Mouse (Mus musculus): Measurements from ENCODE around the gene Tas2r102. TPM values are rescaled to one million over a fixed set of nuclear protein-coding genes. Genes with fewer than 3 reads are reported as not detected.

The Tas2r102 gene
- total and polyA plus RNA-seq, 2 experiments from 2014 or later: not detected

DNA sequence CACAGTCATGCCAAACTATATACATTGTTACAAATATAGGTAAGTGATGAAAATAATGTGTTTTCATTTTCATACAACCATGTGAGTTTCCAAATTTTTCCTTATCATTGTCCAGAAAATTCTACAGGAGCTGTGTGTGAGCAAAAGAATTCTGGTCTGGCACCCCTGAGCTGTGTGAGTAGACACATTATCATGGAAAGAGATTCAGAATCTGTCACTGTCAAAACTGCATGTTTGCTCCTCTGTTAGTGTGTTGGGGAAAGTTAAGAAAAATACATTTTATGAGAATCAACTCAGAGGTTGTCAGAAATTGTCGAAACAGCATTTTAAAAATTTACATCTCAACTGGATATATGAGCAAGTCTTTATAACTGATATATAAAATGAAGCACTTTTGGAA lies 40.6 kb downstream of the Tas2r102 start, which contains the start of gene Tas2r117:
Tas2r117 (plus strand) TSS at position 301 of the 400 bp plus-strand sequence.
- DNase-seq (ENCODE audit: low spot score) (no peak), ATAC-seq (ENCODE audit: insufficient read depth, low read depth) (no peak)
- Histone ChIP-seq H3K27me3 (ENCODE audit: control insufficient read depth, insufficient read depth, low read length) (no peaks in the 10 kb centered on the region), H3K4me3 (ENCODE audit: low read depth, low read length) (no peak within 1 kb of the TSS), H3K4me2 (ENCODE audit: low read depth, low read length) (no peak within 1 kb of the TSS), H3K36me3 (replicated peaks; ENCODE audit: control insufficient read depth, insufficient read depth, low read length) (no peaks in the 10 kb centered on the region), H3K4me1 (ENCODE audit: control insufficient read depth, insufficient read depth) (no peaks in the 10 kb centered on the region), H3K27ac (ENCODE audit: low read depth) (no peak within 1 kb of the TSS), H3K9ac (replicated peaks; ENCODE audit: low read depth, low read length) (no peak within 1 kb of the TSS), H3K9me3 (replicated peaks; ENCODE audit: control insufficient read depth, low read length) (no peaks in the 10 kb centered on the region)
- no peak for TF ChIP-seq CTCF (IDR thresholded peaks at IDR 0.05; ENCODE audit: low read depth)
- no peak for TF ChIP-seq EP300 (IDR thresholded peaks at IDR 0.05; ENCODE audit: low read depth)
- 58% methylated on average over 1 of the region's 1 CpGs for WGBS

Other genes starting within 250 kb of the Tas2r102 start
- not detected in 2 replicates for gene Prh1, start 192.3 kb upstream of the Tas2r102 start, total RNA-seq (2014; rRNA removed; ENCODE audit: low replicate concordance)
- not detected in 2 replicates for gene Prh1, start 192.3 kb upstream of the Tas2r102 start, polyA plus RNA-seq (2015; fragmentation: Nextera tagmentation; extraction: Ambion mirVana)
- gene Prp2, start 166.2 kb upstream of the Tas2r102 start, total RNA-seq (2014; rRNA removed; ENCODE audit: low replicate concordance): not detected in 2 replicates
- gene Prp2, start 166.2 kb upstream of the Tas2r102 start, polyA plus RNA-seq (2015; fragmentation: Nextera tagmentation; extraction: Ambion mirVana): not detected in 2 replicates
- gene A630073D07Rik, start 110.6 kb upstream of the Tas2r102 start, total RNA-seq (2014; rRNA removed; ENCODE audit: low replicate concordance): not detected in 2 replicates
- gene A630073D07Rik, start 110.6 kb upstream of the Tas2r102 start, polyA plus RNA-seq (2015; fragmentation: Nextera tagmentation; extraction: Ambion mirVana): not detected in 2 replicates
- not detected in 2 replicates for gene Tas2r120, start 105.2 kb upstream of the Tas2r102 start, total RNA-seq (2014; rRNA removed; ENCODE audit: low replicate concordance)
- not detected in 2 replicates for gene Tas2r120, start 105.2 kb upstream of the Tas2r102 start, polyA plus RNA-seq (2015; fragmentation: Nextera tagmentation; extraction: Ambion mirVana)
- not detected in 2 replicates for gene Tas2r121, start 61.1 kb upstream of the Tas2r102 start, total RNA-seq (2014; rRNA removed; ENCODE audit: low replicate concordance)
- gene Tas2r121, start 61.1 kb upstream of the Tas2r102 start, polyA plus RNA-seq (2015; fragmentation: Nextera tagmentation; extraction: Ambion mirVana): not detected in 2 replicates
- gene Tas2r122, start 50.2 kb upstream of the Tas2r102 start, total RNA-seq (2014; rRNA removed; ENCODE audit: low replicate concordance): not detected in 2 replicates
- gene Tas2r122, start 50.2 kb upstream of the Tas2r102 start, polyA plus RNA-seq (2015; fragmentation: Nextera tagmentation; extraction: Ambion mirVana): not detected in 2 replicates
- gene Tas2r115, start 24.1 kb upstream of the Tas2r102 start, total RNA-seq (2014; rRNA removed; ENCODE audit: low replicate concordance): not detected in 2 replicates
- gene Tas2r115, start 24.1 kb upstream of the Tas2r102 start, polyA plus RNA-seq (2015; fragmentation: Nextera tagmentation; extraction: Ambion mirVana): not detected in 2 replicates
- gene Tas2r124, start 7.4 kb upstream of the Tas2r102 start, total RNA-seq (2014; rRNA removed; ENCODE audit: low replicate concordance): not detected in 2 replicates
- gene Tas2r124, start 7.4 kb upstream of the Tas2r102 start, polyA plus RNA-seq (2015; fragmentation: Nextera tagmentation; extraction: Ambion mirVana): not detected in 2 replicates
- not detected in 2 replicates for gene Tas2r136, start 16.0 kb downstream of the Tas2r102 start, total RNA-seq (2014; rRNA removed; ENCODE audit: low replicate concordance)
- gene Tas2r136, start 16.0 kb downstream of the Tas2r102 start, polyA plus RNA-seq (2015; fragmentation: Nextera tagmentation; extraction: Ambion mirVana): not detected in 2 replicates
- gene Tas2r117, start 40.7 kb downstream of the Tas2r102 start, total RNA-seq (2014; rRNA removed; ENCODE audit: low replicate concordance): not detected in 2 replicates
- not detected in 2 replicates for gene Tas2r117, start 40.7 kb downstream of the Tas2r102 start, polyA plus RNA-seq (2015; fragmentation: Nextera tagmentation; extraction: Ambion mirVana)
- gene Tas2r123, start 85.0 kb downstream of the Tas2r102 start, total RNA-seq (2014; rRNA removed; ENCODE audit: low replicate concordance): not detected in 2 replicates
- not detected in 2 replicates for gene Tas2r123, start 85.0 kb downstream of the Tas2r102 start, polyA plus RNA-seq (2015; fragmentation: Nextera tagmentation; extraction: Ambion mirVana)
- gene Tas2r116, start 93.3 kb downstream of the Tas2r102 start, total RNA-seq (2014; rRNA removed; ENCODE audit: low replicate concordance): not detected in 2 replicates
- not detected in 2 replicates for gene Tas2r116, start 93.3 kb downstream of the Tas2r102 start, polyA plus RNA-seq (2015; fragmentation: Nextera tagmentation; extraction: Ambion mirVana)
- not detected in 2 replicates for gene Tas2r110, start 105.9 kb downstream of the Tas2r102 start, total RNA-seq (2014; rRNA removed; ENCODE audit: low replicate concordance)
- not detected in 2 replicates for gene Tas2r110, start 105.9 kb downstream of the Tas2r102 start, polyA plus RNA-seq (2015; fragmentation: Nextera tagmentation; extraction: Ambion mirVana)
- gene Tas2r113, start 130.9 kb downstream of the Tas2r102 start, total RNA-seq (2014; rRNA removed; ENCODE audit: low replicate concordance): not detected in 2 replicates
- gene Tas2r113, start 130.9 kb downstream of the Tas2r102 start, polyA plus RNA-seq (2015; fragmentation: Nextera tagmentation; extraction: Ambion mirVana): not detected in 2 replicates
- not detected in 2 replicates for gene Tas2r125, start 147.5 kb downstream of the Tas2r102 start, total RNA-seq (2014; rRNA removed; ENCODE audit: low replicate concordance)
- not detected in 2 replicates for gene Tas2r125, start 147.5 kb downstream of the Tas2r102 start, polyA plus RNA-seq (2015; fragmentation: Nextera tagmentation; extraction: Ambion mirVana)
- not detected in 2 replicates for gene Tas2r129, start 189.0 kb downstream of the Tas2r102 start, total RNA-seq (2014; rRNA removed; ENCODE audit: low replicate concordance)
- gene Tas2r129, start 189.0 kb downstream of the Tas2r102 start, polyA plus RNA-seq (2015; fragmentation: Nextera tagmentation; extraction: Ambion mirVana): not detected in 2 replicates
- gene Tas2r131, start 195.8 kb downstream of the Tas2r102 start, total RNA-seq (2014; rRNA removed; ENCODE audit: low replicate concordance): not detected in 2 replicates
- gene Tas2r131, start 195.8 kb downstream of the Tas2r102 start, polyA plus RNA-seq (2015; fragmentation: Nextera tagmentation; extraction: Ambion mirVana): not detected in 2 replicates
- not detected in 2 replicates for gene Tas2r109, start 218.8 kb downstream of the Tas2r102 start, total RNA-seq (2014; rRNA removed; ENCODE audit: low replicate concordance)
- not detected in 2 replicates for gene Tas2r109, start 218.8 kb downstream of the Tas2r102 start, polyA plus RNA-seq (2015; fragmentation: Nextera tagmentation; extraction: Ambion mirVana)